Mouse (Mus musculus) MEL (cell line): Measurements from ENCODE around the gene Nsd2. TPM values are rescaled to one million over a fixed set of nuclear protein-coding genes. Genes with fewer than 3 reads are reported as not detected.

Source experiments
- DNase-seq: peaks from one replicate; pipeline ENCODE4 v3.0.0; 2011; ENCODE audit warnings: low read depth, low spot score
- H3K27ac ChIP-seq: 2 replicates; pipeline ENCODE4 v1.5.1; 2012; ENCODE audit warnings: low read depth, mild to moderate bottlenecking, control low read depth, low read length, moderate library complexity; ENCODE audit not compliant: control insufficient read depth
- H3K27me3 ChIP-seq, 2 experiments: fragments of 150-350 bp in 1 of 2; sonication (generic) in 1 of 2; 2 replicates each; pipeline ENCODE4 v1.6.1; 2012; ENCODE audit warnings: low read length in 2 of 2, mild to moderate bottlenecking in 2 of 2, improper control_type of control experiment in 1 of 2, moderate library complexity in 1 of 2; ENCODE audit not compliant: insufficient read depth in 2 of 2, control insufficient read depth in 1 of 2
- H3K36me3 ChIP-seq, 2 experiments: 2 replicates each; pipeline ENCODE4 v1.6.1; 2012 to 2014; ENCODE audit warnings: low read length in 2 of 2, improper control_type of control experiment in 1 of 2, inconsistent platforms in 1 of 2, mild to moderate bottlenecking in 1 of 2; ENCODE audit not compliant: insufficient read depth in 2 of 2, control insufficient read depth in 1 of 2
- H3K4me1 ChIP-seq, 2 experiments: fragments of 150-350 bp in 1 of 2; sonication (generic) in 1 of 2; 2 replicates each; pipeline ENCODE4 v1.6.1; 2012; ENCODE audit warnings: low read length in 2 of 2, improper control_type of control experiment in 1 of 2, mild to moderate bottlenecking in 1 of 2; ENCODE audit not compliant: insufficient read depth in 2 of 2, control insufficient read depth in 1 of 2
- H3K4me3 ChIP-seq, 2 experiments: fragments of 150-350 bp in 1 of 2; sonication (generic) in 1 of 2; 2 replicates each; pipeline ENCODE4 v1.5.1; 2012; ENCODE audit warnings: low read depth in 2 of 2, low read length in 2 of 2, mild to moderate bottlenecking in 2 of 2, moderate library complexity in 2 of 2, control low read depth in 1 of 2, improper control_type of control experiment in 1 of 2; ENCODE audit not compliant: control insufficient read depth in 1 of 2, insufficient read depth in 1 of 2
- H3K79me2 ChIP-seq: 2 replicates; pipeline ENCODE4 v1.6.1; 2012; ENCODE audit warnings: mild to moderate bottlenecking, low read length, moderate library complexity; ENCODE audit not compliant: control insufficient read depth, poor library complexity, insufficient read depth
- H3K9ac ChIP-seq: 2 replicates; pipeline ENCODE4 v1.6.1; 2012; ENCODE audit warnings: low read depth, mild to moderate bottlenecking, control low read depth, low read length, moderate library complexity; ENCODE audit not compliant: control insufficient read depth, poor library complexity, severe bottlenecking
- H3K9me3 ChIP-seq: fragments of 150-350 bp; sonication (generic); replicated peaks from 2 replicates; pipeline ENCODE4 v1.6.1; 2012; ENCODE audit warnings: mild to moderate bottlenecking, low read length, improper control_type of control experiment, moderate library complexity; ENCODE audit not compliant: insufficient read depth
- BHLHE40 ChIP-seq: IDR thresholded peaks from 2 replicates; pipeline ENCODE4 v1.6.1; 2012; ENCODE audit warnings: low read depth, mild to moderate bottlenecking, inconsistent platforms, low read length, improper control_type of control experiment, borderline replicate concordance
- CHD1 ChIP-seq: IDR thresholded peaks from 2 replicates; pipeline ENCODE4 v1.6.1; 2012; ENCODE audit warnings: low read depth, mild to moderate bottlenecking, inconsistent platforms, low read length, improper control_type of control experiment
- ETS1 ChIP-seq: IDR thresholded peaks from 2 replicates; pipeline ENCODE4 v1.6.1; 2012; ENCODE audit warnings: low read depth, mild to moderate bottlenecking, inconsistent platforms, low read length, improper control_type of control experiment, moderate library complexity
- GATA1 ChIP-seq: IDR thresholded peaks from 2 replicates; pipeline ENCODE4 v1.6.1; 2011; ENCODE audit warnings: low read depth, low read length, improper control_type of control experiment
- HCFC1 ChIP-seq: IDR thresholded peaks from 2 replicates; pipeline ENCODE4 v1.6.1; 2012; ENCODE audit warnings: low read depth, mild to moderate bottlenecking, inconsistent platforms, low read length, improper control_type of control experiment, moderate library complexity
- KAT2A ChIP-seq: conservative IDR thresholded peaks from 2 replicates; pipeline ENCODE4 v1.6.1; 2012; ENCODE audit warnings: low read depth, low read length, improper control_type of control experiment, inconsistent platforms
- NELFE ChIP-seq: IDR thresholded peaks from 2 replicates; pipeline ENCODE4 v1.6.1; 2011; ENCODE audit warnings: low read depth, low read length, improper control_type of control experiment
- RAD21 ChIP-seq: IDR thresholded peaks from 2 replicates; pipeline ENCODE4 v1.6.1; 2011; ENCODE audit warnings: mild to moderate bottlenecking, low read depth, low read length, improper control_type of control experiment
- RCOR1 ChIP-seq: IDR thresholded peaks from 2 replicates; pipeline ENCODE4 v1.6.1; 2012; ENCODE audit warnings: low read depth, mild to moderate bottlenecking, inconsistent platforms, low read length, improper control_type of control experiment
- SIN3A ChIP-seq: IDR thresholded peaks from 2 replicates; pipeline ENCODE4 v1.6.1; 2012; ENCODE audit warnings: low read length, improper control_type of control experiment, inconsistent platforms
- TAL1 ChIP-seq: IDR thresholded peaks from 2 replicates; pipeline ENCODE4 v1.6.1; 2012; ENCODE audit warnings: mild to moderate bottlenecking, inconsistent platforms, low read length, moderate library complexity, mixed read lengths
- TBP ChIP-seq: IDR thresholded peaks from 2 replicates; pipeline ENCODE4 v1.8.0; 2011; ENCODE audit warnings: low read depth, low read length, improper control_type of control experiment
- TCF12 ChIP-seq: IDR thresholded peaks from 2 replicates; pipeline ENCODE4 v1.6.1; 2014; ENCODE audit warnings: low read depth, mild to moderate bottlenecking, inconsistent platforms, low read length, improper control_type of control experiment, moderate library complexity
- UBTF ChIP-seq: IDR thresholded peaks from 2 replicates; pipeline ENCODE4 v1.6.1; 2012; ENCODE audit warnings: low read depth, mild to moderate bottlenecking, inconsistent platforms, low read length, improper control_type of control experiment, moderate library complexity, borderline replicate concordance; ENCODE audit not compliant: insufficient read depth
- USF1 ChIP-seq: IDR thresholded peaks from 2 replicates; pipeline ENCODE4 v1.6.1; 2014; ENCODE audit warnings: low read depth, mild to moderate bottlenecking, inconsistent platforms, low read length, improper control_type of control experiment, moderate library complexity
- ZKSCAN1 ChIP-seq: IDR thresholded peaks from 2 replicates; pipeline ENCODE4 v1.6.1; 2012; ENCODE audit warnings: low read depth, mild to moderate bottlenecking, inconsistent platforms, low read length, improper control_type of control experiment, moderate library complexity
- ZMIZ1 ChIP-seq: IDR thresholded peaks from 2 replicates; pipeline ENCODE4 v1.6.1; 2012; ENCODE audit warnings: low read depth, mild to moderate bottlenecking, inconsistent platforms, low read length, improper control_type of control experiment, moderate library complexity
- ZNF384 ChIP-seq: IDR thresholded peaks from 2 replicates; pipeline ENCODE4 v1.6.1; 2012; ENCODE audit warnings: low read depth, mild to moderate bottlenecking, inconsistent platforms, low read length, improper control_type of control experiment
- polyA plus RNA-seq, 2 experiments: library from polyadenylated mRNA; stranded (reverse) in 1 of 2; unstranded in 1 of 2; fragments of >175 nt in 1 of 2; fragments of >200 nt in 1 of 2; gene quantifications; 2 replicates each; pipeline versions ENCODE4 v1.2.1 to v1.2.4; 2012; ENCODE audit warnings: low replicate concordance in 2 of 2, low read depth in 1 of 2; ENCODE audit not compliant: insufficient read length in 2 of 2, insufficient read depth in 1 of 2, missing spikeins in 1 of 2
- total RNA-seq: library from RNA; depleted of rRNA; stranded (reverse); fragments of 300-350 nt; gene quantifications from 2 replicates; pipeline ENCODE4 v1.2.3, GENCODE M21; 2012

Nsd2 gene
- total and polyA plus RNA-seq, 3 experiments = 82.5 to 233 (median 116) TPM

- no peak for TF ChIP-seq ZKSCAN1
Measured at GRCm38 (mm10) chr5:33920924-33921323, 100.4 kb downstream of the Nsd2 start (continued).

DNA sequence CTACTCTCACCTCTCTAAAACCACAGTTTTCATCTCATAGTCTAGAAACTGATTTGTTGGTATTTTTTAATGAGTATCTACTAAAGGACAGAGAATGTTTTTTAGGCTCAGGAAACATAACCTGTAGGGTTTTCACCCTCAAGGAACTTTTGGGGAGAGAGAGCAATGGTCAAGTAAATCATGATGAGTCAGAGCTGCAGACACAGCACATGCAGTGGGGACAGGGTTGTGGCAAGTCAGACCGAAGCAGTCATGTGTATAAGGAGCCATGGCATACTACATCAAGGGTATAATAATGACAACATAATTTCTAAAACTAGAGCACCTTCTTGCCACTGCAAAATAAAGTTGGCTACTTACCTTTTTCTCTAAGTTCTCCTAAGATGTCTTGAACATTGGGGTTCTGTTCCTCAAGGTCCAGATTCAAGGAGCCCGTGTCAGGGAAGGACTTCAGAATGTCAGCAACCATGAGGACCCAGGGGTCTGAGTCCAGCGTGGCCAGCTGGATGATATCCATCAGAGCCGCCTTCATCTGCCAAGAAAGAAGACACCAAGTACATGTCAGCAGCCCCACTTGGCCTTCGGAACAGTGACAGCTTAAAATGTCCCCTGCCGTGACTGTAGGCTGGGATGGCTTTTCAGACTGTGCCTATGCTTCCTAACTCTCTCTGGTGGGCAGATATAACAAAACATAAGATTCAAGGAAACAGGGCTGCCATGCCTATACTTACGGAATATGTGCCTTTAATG lies 101.1 kb downstream of the Nsd2 start:
- TF ChIP-seq TBP (no peak), UBTF (no peak), ZMIZ1 (no peak), USF1 (no peak), NELFE (no peak), ZKSCAN1 (no peak), TAL1 (no peak), RAD21 (no peak), RCOR1 (no peak), SIN3A (no peak), ETS1 (no peak), ZNF384 (no peak), KAT2A (no peak)
- Histone ChIP-seq H3K27me3 (no peaks in the 10 kb centered on the region), H3K27ac (peak overlapping the region; percentile 32; the same call in 1 of the 2 replicates), H3K79me2 (peaks cover 19% of the 10 kb centered on the region), H3K4me3 (no peak overlapping the region), H3K4me1 (peaks cover 7 to 15% of the 10 kb centered on the region in 2 experiments), H3K9me3 (no peaks in the 10 kb centered on the region), H3K36me3 (peaks cover 21 to 40% of the 10 kb centered on the region in 2 experiments), H3K9ac (no peak overlapping the region)
- DNase-seq = no peak

- Histone ChIP-seq H3K9me3 (no peaks in the 10 kb centered on the region), H3K9ac (no peak overlapping the region), H3K4me3 (no peak overlapping the region), H3K27ac (no peak overlapping the region), H3K79me2 (peaks cover 19% of the 10 kb centered on the region), H3K36me3 (peaks cover 21 to 39% of the 10 kb centered on the region in 2 experiments), H3K4me1 (peaks cover 7 to 15% of the 10 kb centered on the region in 2 experiments), H3K27me3 (no peaks in the 10 kb centered on the region)
- DNase-seq = no peak
- TF ChIP-seq TCF12 = no peak
- TF ChIP-seq CHD1 = no peak
- 0 out of 2 replicates have a peak, but pooled peaks have one; percentile 32 for TF ChIP-seq GATA1
- no peak for TF ChIP-seq HCFC1
- no peak for TF ChIP-seq BHLHE40
Measured at GRCm38 (mm10) chr5:33922566-33922965, 102.0 kb downstream of the Nsd2 start.
